26 mouse cellular contexts compared by ENCODE assay signal in genomic region chr12:103060791-103061190, GRCm38 (mm10).
DNase-seq lines count a peak whose midpoint lies in the region; ATAC-seq and TF ChIP-seq lines count a peak whose summit lies in the region.
"Had no signal": no experiment of that assay in that cellular context is flagged by ENCODE, and none has a peak within 500 bp of the region (broad histone marks: within the 10 kb centered on the region; RNA-seq: fewer than 3 reads in every experiment).

No protein-coding gene starts in this region.

- TF ChIP-seq POLR2A in heart, adult 2 months (IDR thresholded peaks at IDR 0.05; ENCODE audit: insufficient read depth, low read depth, low read length), result no peak

- WGBS in heart, adult 2 months, result 70% methylated on average over 10 of the region's 10 CpGs
- WGBS in heart, embryonic 15.5 days, result 80% methylated on average over 10 of the region's 10 CpGs
- 92% methylated on average over 10 of the region's 10 CpGs for WGBS in midbrain, embryonic 11.5 days
- WGBS in midbrain, embryonic 13.5 days, result 88% methylated on average over 10 of the region's 10 CpGs
- 93% methylated on average over 10 of the region's 10 CpGs for WGBS in hindbrain, embryonic 14.5 days

- H3K4me1 ChIP-seq in heart, adult 2 months (ENCODE audit: control insufficient read depth, insufficient read depth, low read length), result no peaks in the 10 kb centered on the region
- no peaks in the 10 kb centered on the region; the same call in 1 of the 2 replicates for H3K4me1 ChIP-seq in heart, embryonic 15.5 days (replicated peaks)
- no peaks in the 10 kb centered on the region for H3K4me1 ChIP-seq in midbrain, embryonic 11.5 days (ENCODE audit: control insufficient read depth, insufficient read depth, low read length)
- H3K4me1 ChIP-seq in midbrain, embryonic 13.5 days (replicated peaks), result peaks cover 13% of the 10 kb centered on the region
- no peaks in the 10 kb centered on the region for H3K4me1 ChIP-seq in hindbrain, embryonic 14.5 days (replicated peaks; ENCODE audit: control insufficient read depth, insufficient read depth, low read length)
- H3K4me1 ChIP-seq: embryonic facial prominence, embryonic 15.5 days; forebrain, embryonic 13.5 days; hindbrain, embryonic 12.5 days; limb, embryonic 15.5 days; liver, embryonic 13.5 days; midbrain, embryonic 15.5 days; stomach, embryonic 15.5 days had no signal

- no peaks in the 10 kb centered on the region for H3K79me2 ChIP-seq in heart, adult 2 months (replicated peaks; ENCODE audit: control insufficient read depth, insufficient read depth, low read length)

- no peaks in the 10 kb centered on the region for H3K36me3 ChIP-seq in heart, adult 2 months (ENCODE audit: control insufficient read depth, insufficient read depth, low read length)
- no peaks in the 10 kb centered on the region for H3K36me3 ChIP-seq in heart, embryonic 15.5 days
- no peaks in the 10 kb centered on the region for H3K36me3 ChIP-seq in midbrain, embryonic 11.5 days (ENCODE audit: control insufficient read depth, insufficient read depth, low read length)
- peaks cover 16% of the 10 kb centered on the region for H3K36me3 ChIP-seq in midbrain, embryonic 13.5 days
- peaks cover 35% of the 10 kb centered on the region for H3K36me3 ChIP-seq in hindbrain, embryonic 14.5 days (replicated peaks; ENCODE audit: control insufficient read depth, insufficient read depth)
- H3K36me3 ChIP-seq: embryonic facial prominence, embryonic 15.5 days; hindbrain, embryonic 12.5 days; limb, embryonic 15.5 days; liver, embryonic 13.5 days; stomach, embryonic 15.5 days had no signal

- intact Hi-C loops in heart, adult 2 months (cut with DNase I), result loop anchor here (10.0 kb wide), 2 partner anchors 276 to 356 kb away; partner anchors contain the start of gene Itpk1

- DNase-seq in heart, adult 2 months, result no peak
- no peak for DNase-seq in heart, adult 9 months (ENCODE audit: low spot score in 2 of 2)
- no peak for DNase-seq in heart, adult 8-10 months (ENCODE audit: low spot score)
- peak; percentile 76 for DNase-seq in midbrain, embryonic 11.5 days (ENCODE audit: low spot score, missing footprints)
- DNase-seq in hindbrain, embryonic 14.5 days (ENCODE audit: low spot score), result no peak
- no peak for DNase-seq in kidney, postnatal 4 days
- DNase-seq: adrenal gland, postnatal 25 days; cerebellum, adult 18-20 months; cerebellum, postnatal 10 days; gastrocnemius, postnatal 10 days; kidney, adult 11 months; kidney, postnatal 25 days; layer of hippocampus, postnatal 36 days; left cerebral cortex, postnatal 4 days; liver, embryonic 13.5 days; lung, postnatal 4 days; right cerebral cortex, postnatal 25 days had no signal

- ATAC-seq in heart, embryonic 15.5 days (replicated peaks; ENCODE audit: insufficient number of reproducible peaks, insufficient read depth, low FRiP score, low read depth), result no peak
- no peak for ATAC-seq in midbrain, embryonic 11.5 days (ENCODE audit: low FRiP score)
- ATAC-seq in midbrain, embryonic 13.5 days, result no peak
- ATAC-seq in hindbrain, embryonic 14.5 days (ENCODE audit: low FRiP score), result no peak
- ATAC-seq: forebrain, embryonic 13.5 days; lung, postnatal 0 days; midbrain, embryonic 15.5 days had no signal

- H3K9ac ChIP-seq in heart, adult 2 months (ENCODE audit: low read depth, low read length), result 0 out of 2 replicates have a peak overlapping the region, but pooled peaks have one; percentile 6
- no peak overlapping the region for H3K9ac ChIP-seq in heart, embryonic 15.5 days
- H3K9ac ChIP-seq in midbrain, embryonic 11.5 days (ENCODE audit: low read length), result no peak overlapping the region
- no peak overlapping the region for H3K9ac ChIP-seq in midbrain, embryonic 13.5 days (replicated peaks)
- no peak overlapping the region for H3K9ac ChIP-seq in hindbrain, embryonic 14.5 days
- H3K9ac ChIP-seq: embryonic facial prominence, embryonic 15.5 days; forebrain, embryonic 13.5 days; hindbrain, embryonic 12.5 days; limb, embryonic 15.5 days; liver, embryonic 13.5 days; midbrain, embryonic 15.5 days; stomach, embryonic 15.5 days had no signal

- H3K27me3 ChIP-seq in heart, adult 2 months (ENCODE audit: control insufficient read depth, insufficient read depth, low read length), result no peaks in the 10 kb centered on the region
- H3K27me3 ChIP-seq in heart, embryonic 15.5 days, result no peaks in the 10 kb centered on the region
- no peaks in the 10 kb centered on the region for H3K27me3 ChIP-seq in midbrain, embryonic 11.5 days (ENCODE audit: control insufficient read depth, insufficient read depth, low read length)
- no peaks in the 10 kb centered on the region for H3K27me3 ChIP-seq in midbrain, embryonic 13.5 days
- no peaks in the 10 kb centered on the region for H3K27me3 ChIP-seq in hindbrain, embryonic 14.5 days (ENCODE audit: control insufficient read depth, insufficient read depth, low read length)
- H3K27me3 ChIP-seq: embryonic facial prominence, embryonic 15.5 days; hindbrain, embryonic 12.5 days; limb, embryonic 15.5 days; liver, embryonic 13.5 days; midbrain, embryonic 15.5 days; stomach, embryonic 15.5 days had no signal

- H3K27ac ChIP-seq in heart, adult 2 months, result no peak overlapping the region
- no peak overlapping the region for H3K27ac ChIP-seq in heart, embryonic 15.5 days
- no peak overlapping the region for H3K27ac ChIP-seq in midbrain, embryonic 11.5 days (ENCODE audit: low read depth, low read length)
- no peak overlapping the region for H3K27ac ChIP-seq in midbrain, embryonic 13.5 days
- H3K27ac ChIP-seq in hindbrain, embryonic 14.5 days, result no peak overlapping the region
- H3K27ac ChIP-seq: embryonic facial prominence, embryonic 15.5 days; forebrain, embryonic 13.5 days; hindbrain, embryonic 12.5 days; limb, embryonic 15.5 days; liver, embryonic 13.5 days; midbrain, embryonic 15.5 days; stomach, embryonic 15.5 days had no signal

- H3K4me3 ChIP-seq in heart, adult 2 months, result no peak overlapping the region
- 0 out of 2 replicates have a peak overlapping the region, but pooled peaks have one; percentile 8 for H3K4me3 ChIP-seq in heart, embryonic 15.5 days
- H3K4me3 ChIP-seq in midbrain, embryonic 11.5 days (ENCODE audit: low read depth, low read length), result no peak overlapping the region
- no peak overlapping the region for H3K4me3 ChIP-seq in midbrain, embryonic 13.5 days (replicated peaks)
- no peak overlapping the region for H3K4me3 ChIP-seq in hindbrain, embryonic 14.5 days (replicated peaks; ENCODE audit: low read length)
- H3K4me3 ChIP-seq: embryonic facial prominence, embryonic 15.5 days; forebrain, embryonic 13.5 days; hindbrain, embryonic 12.5 days; limb, embryonic 15.5 days; liver, embryonic 13.5 days; midbrain, embryonic 15.5 days; stomach, embryonic 15.5 days had no signal

- H3K9me3 ChIP-seq in heart, embryonic 15.5 days (replicated peaks), result no peaks in the 10 kb centered on the region
- no peaks in the 10 kb centered on the region for H3K9me3 ChIP-seq in midbrain, embryonic 11.5 days (ENCODE audit: control insufficient read depth, low read length)
- no peaks in the 10 kb centered on the region for H3K9me3 ChIP-seq in midbrain, embryonic 13.5 days
- H3K9me3 ChIP-seq in hindbrain, embryonic 14.5 days (ENCODE audit: control insufficient read depth, low read length), result no peaks in the 10 kb centered on the region
- H3K9me3 ChIP-seq: embryonic facial prominence, embryonic 15.5 days; forebrain, embryonic 13.5 days; hindbrain, embryonic 12.5 days; limb, embryonic 15.5 days; liver, embryonic 13.5 days; midbrain, embryonic 15.5 days; stomach, embryonic 15.5 days had no signal

- peak overlapping the region; percentile 47 for H3K4me2 ChIP-seq in heart, embryonic 15.5 days
- H3K4me2 ChIP-seq in midbrain, embryonic 11.5 days, result no peak overlapping the region
- H3K4me2 ChIP-seq in midbrain, embryonic 13.5 days (replicated peaks), result no peak overlapping the region
- no peak overlapping the region for H3K4me2 ChIP-seq in hindbrain, embryonic 14.5 days (replicated peaks)
- H3K4me2 ChIP-seq: embryonic facial prominence, embryonic 15.5 days; forebrain, embryonic 13.5 days; hindbrain, embryonic 12.5 days; limb, embryonic 15.5 days; liver, embryonic 13.5 days; midbrain, embryonic 15.5 days; stomach, embryonic 15.5 days had no signal

- no peak for TF ChIP-seq EP300 in heart, adult 2 months (IDR thresholded peaks at IDR 0.05; ENCODE audit: insufficient read depth, low read depth, low read length)

- TF ChIP-seq CTCF in heart, adult 2 months (IDR thresholded peaks at IDR 0.05), result no peak
